ENCODE assay signal across 8 mouse cellular contexts in genomic region chr5:123132308-123133071, GRCm38 (mm10). TPM values are rescaled to one million over a fixed set of nuclear protein-coding genes. Genes with fewer than 3 reads are reported as not detected.
A peak's percentile ranks its signal among the peaks of the same experiment; 100 is the strongest.
DNase-seq lines count a peak whose midpoint lies in the region; ATAC-seq and TF ChIP-seq lines count a peak whose summit lies in the region.

Gene Rhof (minus strand): TSS chr5:123132692.

- H3K4me1 ChIP-seq in hindbrain, postnatal 0 days (ENCODE audit: insufficient read depth, low read length) = peaks cover 48% of the 10 kb centered on the region
- peaks cover 100% of the 10 kb centered on the region for H3K4me1 ChIP-seq in megakaryocyte, embryonic 14.5 days

- peak within 1 kb of the TSS; percentile 99 for H3K4me2 ChIP-seq in hindbrain, postnatal 0 days (ENCODE audit: low read depth, low read length)

- H3K9me3 ChIP-seq in hindbrain, postnatal 0 days (ENCODE audit: low read length) = no peaks in the 10 kb centered on the region
- H3K9me3 ChIP-seq in megakaryocyte, embryonic 14.5 days = no peaks in the 10 kb centered on the region

- ATAC-seq in common myeloid progenitor, adult 5-6 weeks (replicated peaks; ENCODE audit: low read depth, poor library complexity, severe bottlenecking) = peak; percentile 38
- peak; percentile 75 for ATAC-seq in hindbrain, postnatal 0 days

- H3K27ac ChIP-seq in hindbrain, postnatal 0 days = peak within 1 kb of the TSS; percentile 100

- peak; percentile 90 to 94 for DNase-seq in adrenal gland, adult (ENCODE audit: inconsistent age in 2 of 2, low spot score in 1 of 2)
- DNase-seq in gastrocnemius, adult 8-10 months (ENCODE audit: low spot score in 2 of 2) = peak; percentile 66 to 74
- peak; percentile 87 for DNase-seq in hindbrain, postnatal 0 days (ENCODE audit: low spot score)
- peak; percentile 83 to 89 for DNase-seq in left cerebral cortex, postnatal 10 days (ENCODE audit: extremely low spot score in 1 of 2, low spot score in 2 of 2)
- DNase-seq in right cerebral cortex, postnatal 25 days = peak; percentile 83
- DNase-seq in yolk sac, embryonic 10.5 days (ENCODE audit: low spot score) = peak; percentile 79

- H3K9ac ChIP-seq in hindbrain, postnatal 0 days (replicated peaks; ENCODE audit: low read length) = peak within 1 kb of the TSS; percentile 48

- H3K27me3 ChIP-seq in hindbrain, postnatal 0 days (ENCODE audit: insufficient read depth, low read length) = no peaks in the 10 kb centered on the region
- H3K27me3 ChIP-seq in megakaryocyte, embryonic 14.5 days (replicated peaks) = no peaks in the 10 kb centered on the region

- H3K4me3 ChIP-seq in hindbrain, postnatal 0 days (ENCODE audit: low read length) = peak within 1 kb of the TSS; percentile 39
- H3K4me3 ChIP-seq in megakaryocyte, embryonic 14.5 days (replicated peaks) = peak within 1 kb of the TSS; percentile 98

- intact Hi-C loops in left cerebral cortex, postnatal 10 days (cut with DNase I) = loop anchor here (2.0 to 5.0 kb wide), 2 partner anchors 16 to 70 kb away; no protein-coding TSS in a partner anchor

- TF ChIP-seq CTCF in hindbrain, postnatal 0 days (IDR thresholded peaks at IDR 0.05; ENCODE audit: low read depth) = peak; percentile 92

- 1% methylated on average over 43 of the region's 44 CpGs for WGBS in hindbrain, postnatal 0 days

- H3K36me3 ChIP-seq in hindbrain, postnatal 0 days (ENCODE audit: insufficient read depth, low read length) = no peaks in the 10 kb centered on the region; the same call in 1 of the 2 replicates
- peaks cover 89% of the 10 kb centered on the region for H3K36me3 ChIP-seq in megakaryocyte, embryonic 14.5 days (replicated peaks; ENCODE audit: low read length)

RNA-seq across cellular contexts. Expression of gene Rhof, which starts in this region (rescaled TPM):
- 3.4 TPM in 2 replicates for total RNA-seq in common myeloid progenitor, adult 5-6 weeks (2017)
- under 1 TPM in 3 of 4 experiments, not detected in 1; 0.24 to 0.36 (median 0.36) TPM for total RNA-seq in gastrocnemius, adult 8-10 months (2022)
- total RNA-seq in hindbrain, postnatal 0 days (2014; rRNA removed) = 43.5 and 44.4 TPM in 2 replicates
- 36.6 and 36.8 TPM in 2 replicates for polyA plus RNA-seq in hindbrain, postnatal 0 days (2015; fragmentation: Nextera tagmentation; extraction: Ambion mirVana)
- 10 to 100 TPM; 56.0 to 56.7 TPM for total RNA-seq in left cerebral cortex, postnatal 10 days (2021)
- polyA plus RNA-seq in megakaryocyte, embryonic 14.5 days (2012; ENCODE audit: insufficient read depth, low replicate concordance) = 21.3 and 61.2 TPM in 2 replicates

Comparison
In these comparisons a context has a peak if more than half of its experiments do, and no peak if none do; other contexts are left out.
1. Peak in every context shown above with its lines: DNase-seq, ATAC-seq, H3K4me3 ChIP-seq and H3K27ac ChIP-seq.
2. RNA of gene Rhof (total RNA-seq): 56.0 to 56.7 TPM in left cerebral cortex, postnatal 10 days and 43.5 to 44.4 TPM in hindbrain, postnatal 0 days; 3.4 TPM in common myeloid progenitor, adult 5-6 weeks and 0.24 to 0.36 TPM in gastrocnemius, adult 8-10 months; every median in the first group is over 10 times any median in the second.
3. Peak in DNase-seq in gastrocnemius, adult 8-10 months; RNA of the gene not detected or under 1 TPM.